Mouse (Mus musculus): ENCODE results near the gene Arid1b.
"Not testable (repeated sequence)": the region's sequence is repeated elsewhere in the genome, so short reads cannot be mapped to it uniquely, and the experiment has no call there.

Gene Arid1b

GRCm38 (mm10) chr17:5088822-5089221 lies 94.7 kb downstream of the Arid1b start:
- DNase-seq (ENCODE audit: low read depth) = no peak

GRCm38 (mm10) chr17:5089541-5089940 lies 95.4 kb downstream of the Arid1b start:
- no peak for DNase-seq (ENCODE audit: low read depth)

GRCm38 (mm10) chr17:5091490-5091889 lies 97.4 kb downstream of the Arid1b start:
- no peak for DNase-seq (ENCODE audit: low read depth)

DNA sequence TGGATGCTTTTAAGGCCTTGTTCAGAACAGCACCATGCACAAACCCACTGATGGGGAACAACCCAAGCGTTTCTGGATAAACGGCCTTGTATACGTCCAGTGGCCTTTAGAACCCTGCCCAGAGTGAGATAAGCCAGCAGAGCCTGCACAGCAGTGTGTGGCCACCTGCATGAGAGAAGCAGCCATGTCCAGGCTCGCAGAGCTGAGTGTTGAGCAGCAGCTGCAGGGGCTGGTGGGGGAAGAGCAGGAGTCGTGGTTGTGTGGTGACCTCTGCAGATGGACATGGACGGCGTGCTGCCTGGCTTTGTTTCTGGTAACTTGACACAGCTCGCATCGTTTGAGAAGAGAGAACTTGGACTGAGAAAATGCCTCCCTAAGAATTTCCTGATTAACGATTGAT lies 97.8 kb downstream of the Arid1b start:
- no peak for DNase-seq (ENCODE audit: low read depth)

- not testable (repeated sequence) for DNase-seq (ENCODE audit: low read depth)
Observed at GRCm38 (mm10) chr17:5093343-5093742, 99.2 kb downstream of the Arid1b start.

DNA sequence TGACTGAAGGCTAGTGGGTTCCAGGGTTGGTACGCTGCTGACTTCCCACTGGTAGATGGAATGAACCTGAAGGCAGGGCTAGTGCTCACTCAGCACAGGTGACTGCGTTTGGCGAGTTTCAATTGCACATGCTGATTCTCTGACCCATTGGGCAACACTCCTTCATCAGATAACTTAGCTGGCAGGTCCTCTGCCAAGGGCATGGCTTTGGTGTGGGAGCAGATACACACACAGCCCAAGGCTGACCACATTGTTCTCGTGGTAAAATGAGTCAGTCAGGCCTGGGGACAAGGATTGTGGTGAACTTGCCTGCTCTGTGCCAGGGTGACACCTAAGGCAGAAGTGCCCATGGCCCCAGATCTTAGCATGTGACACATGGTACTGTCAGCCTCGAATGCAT lies 100.5 kb downstream of the Arid1b start:
- DNase-seq (ENCODE audit: low read depth) = peak; percentile 40

- no peak for DNase-seq (ENCODE audit: low read depth)
Observed at GRCm38 (mm10) chr17:5095741-5096140, 101.6 kb downstream of the Arid1b start.

- no peak for DNase-seq (ENCODE audit: low read depth)
Observed at GRCm38 (mm10) chr17:5097046-5097445, 102.9 kb downstream of the Arid1b start.

DNA sequence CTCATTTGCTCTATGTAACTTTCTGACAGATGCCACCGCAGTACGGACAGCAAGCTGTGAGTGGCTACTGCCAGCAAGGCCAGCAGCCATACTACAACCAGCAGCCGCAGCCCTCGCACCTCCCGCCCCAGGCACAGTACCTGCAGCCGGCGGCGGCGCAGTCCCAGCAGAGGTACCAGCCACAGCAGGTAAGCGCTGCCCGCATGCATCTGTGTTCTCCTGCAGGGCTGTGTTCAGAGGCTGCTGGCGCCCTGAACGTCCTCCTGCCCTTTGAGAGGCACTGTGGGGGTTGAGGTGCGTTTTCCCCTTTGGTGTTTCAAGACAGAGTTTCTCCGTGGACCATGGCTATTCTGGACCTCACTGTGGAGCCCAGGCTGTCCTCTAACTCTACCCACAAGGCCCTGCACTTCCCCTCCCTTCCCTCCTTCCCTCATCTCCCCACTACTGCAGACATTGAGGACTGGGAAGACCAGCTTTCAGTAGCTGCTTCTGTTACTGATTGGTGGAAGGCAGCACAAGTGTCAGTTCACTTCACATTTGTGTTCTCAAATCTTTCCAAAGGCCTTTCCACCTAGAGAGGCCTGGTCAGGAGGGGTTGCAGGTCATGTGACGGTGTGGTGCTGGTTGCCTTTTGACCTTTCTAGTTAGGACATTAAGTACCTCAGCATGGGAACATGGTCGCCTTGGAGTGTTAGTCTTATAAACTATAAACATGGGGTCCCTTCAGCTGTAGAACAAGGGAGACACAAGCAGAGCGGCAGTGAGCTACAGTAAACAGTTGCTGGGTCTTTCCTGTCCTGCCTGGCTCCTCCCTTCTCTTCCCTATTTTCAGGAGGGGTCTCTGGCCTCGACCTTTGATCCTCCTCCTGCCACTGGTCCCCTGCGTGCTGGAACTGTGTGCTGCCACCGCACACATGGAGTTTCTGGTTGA lies 103.7 kb downstream of the Arid1b start:
- no peak for DNase-seq (ENCODE audit: low read depth)

DNA sequence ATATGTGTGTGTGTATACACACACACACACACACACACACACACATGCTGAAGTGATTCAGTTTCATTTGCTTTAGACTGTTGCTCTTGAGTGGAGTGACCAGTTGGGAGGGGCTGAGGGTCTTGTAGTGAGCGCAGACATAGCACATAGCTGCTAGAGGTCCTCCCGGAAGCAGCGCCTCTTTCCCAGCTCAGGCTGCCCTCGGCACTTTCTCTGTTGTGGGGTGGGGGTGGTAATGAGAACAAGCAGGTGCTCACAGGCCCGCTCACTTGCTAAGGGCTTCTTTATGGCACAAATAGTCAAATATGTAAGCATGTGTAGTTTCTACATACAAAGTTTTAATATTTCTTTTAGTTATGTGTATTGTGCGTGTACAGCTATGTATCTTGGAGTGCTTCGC lies 104.6 kb downstream of the Arid1b start:
- DNase-seq (ENCODE audit: low read depth) = no peak

DNA sequence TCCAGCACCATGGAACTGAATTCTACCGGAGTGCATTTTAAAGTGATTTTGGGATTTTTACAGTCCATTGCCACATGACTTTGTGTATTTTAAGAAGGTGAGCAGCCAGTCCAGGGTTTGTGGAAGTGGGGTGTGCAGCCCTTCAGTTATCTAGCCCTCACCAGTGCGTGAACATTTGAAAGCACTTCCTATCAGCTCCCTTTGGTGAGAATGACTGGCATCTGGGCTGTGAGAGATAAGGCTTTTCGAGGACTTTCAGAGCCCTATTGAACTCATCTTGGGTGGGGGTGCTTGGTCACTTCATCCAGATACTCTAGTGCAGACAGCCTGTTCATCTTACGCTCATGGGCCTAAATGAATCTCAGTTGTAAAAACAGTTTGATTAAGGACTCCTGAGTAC lies 105.1 kb downstream of the Arid1b start:
- no peak for DNase-seq (ENCODE audit: low read depth)

DNA sequence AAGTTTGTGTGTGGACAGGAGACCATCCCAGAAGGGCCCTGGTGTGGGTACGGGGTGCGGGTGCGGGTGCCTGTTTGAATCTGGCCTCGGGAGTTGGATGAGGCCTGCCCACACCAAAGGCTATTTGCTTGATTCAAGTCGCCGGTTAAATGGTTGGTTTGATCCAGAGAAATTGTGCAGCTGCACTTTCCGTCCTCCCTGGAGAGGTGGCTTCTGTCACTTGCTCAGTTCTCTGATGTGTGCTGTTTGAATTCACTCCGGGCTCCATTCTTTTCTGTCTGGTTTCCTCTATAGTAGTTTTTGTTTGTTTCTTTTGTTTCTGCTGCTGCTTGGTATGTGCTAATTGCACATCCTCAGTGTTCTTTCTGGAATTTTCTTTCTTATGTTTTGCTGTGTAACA lies 107.0 kb downstream of the Arid1b start:
- DNase-seq (ENCODE audit: low read depth) = no peak

DNA sequence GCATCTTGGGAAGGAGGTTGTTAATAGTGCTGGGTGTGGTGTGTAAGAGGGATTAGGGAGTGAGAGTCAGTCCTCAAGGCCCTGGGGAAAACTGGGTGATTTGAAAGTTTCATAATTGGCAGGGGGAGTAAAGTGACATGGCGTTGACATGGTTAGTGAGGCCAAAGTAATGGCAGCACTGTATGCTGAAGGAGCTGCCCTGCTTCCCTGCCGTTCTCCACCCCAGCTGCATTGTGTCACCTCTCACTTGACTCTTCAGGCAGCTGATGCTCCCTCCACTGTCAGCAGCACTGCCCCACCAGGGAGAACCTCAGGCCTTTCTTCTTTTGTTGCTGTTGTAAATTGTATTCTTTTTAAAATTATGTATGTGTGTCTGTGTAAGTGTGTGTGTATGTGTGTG lies 107.8 kb downstream of the Arid1b start:
- DNase-seq (ENCODE audit: low read depth) = no peak

- no peak for DNase-seq (ENCODE audit: low read depth)
Observed at GRCm38 (mm10) chr17:5105746-5106145, 111.6 kb downstream of the Arid1b start.

- DNase-seq (ENCODE audit: low read depth) = no peak
Observed at GRCm38 (mm10) chr17:5106263-5107195, 112.4 kb downstream of the Arid1b start.

GRCm38 (mm10) chr17:5107501-5107900 lies 113.4 kb downstream of the Arid1b start:
- DNase-seq (ENCODE audit: low read depth) = no peak

- no peak for DNase-seq (ENCODE audit: low read depth)
Observed at GRCm38 (mm10) chr17:5108022-5108421, 113.9 kb downstream of the Arid1b start.

DNA sequence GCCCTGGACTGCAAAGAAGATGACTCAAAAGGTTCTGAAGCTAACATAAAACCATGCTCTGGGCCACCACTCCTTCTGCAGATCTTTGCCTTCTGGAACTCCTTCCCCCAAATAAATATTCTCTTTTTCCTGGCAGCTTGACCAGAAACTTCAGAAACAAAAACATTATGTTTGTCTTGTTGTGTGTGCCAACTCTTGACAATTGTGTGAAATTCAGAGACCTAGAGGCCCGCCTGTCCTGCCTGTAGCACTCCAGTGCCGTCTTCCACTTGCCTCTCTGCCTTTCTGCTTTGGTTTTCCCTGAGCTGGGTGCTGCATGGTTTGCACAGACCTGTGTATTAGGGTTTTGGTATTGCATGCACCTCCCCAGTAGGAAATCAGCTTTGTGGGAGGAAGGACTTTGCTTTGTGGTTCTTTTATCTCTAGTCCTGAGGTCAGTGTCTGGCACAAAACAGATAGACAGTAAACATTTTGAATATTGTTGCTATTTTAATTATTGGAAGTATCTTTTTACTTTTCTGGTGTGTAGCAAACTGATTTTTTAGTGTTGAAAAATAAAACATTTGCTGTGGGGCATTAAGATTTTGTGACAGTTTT lies 114.5 kb downstream of the Arid1b start:
- DNase-seq (ENCODE audit: low read depth) = no peak

GRCm38 (mm10) chr17:5109343-5109742 lies 115.2 kb downstream of the Arid1b start:
- DNase-seq (ENCODE audit: low read depth) = no peak

DNA sequence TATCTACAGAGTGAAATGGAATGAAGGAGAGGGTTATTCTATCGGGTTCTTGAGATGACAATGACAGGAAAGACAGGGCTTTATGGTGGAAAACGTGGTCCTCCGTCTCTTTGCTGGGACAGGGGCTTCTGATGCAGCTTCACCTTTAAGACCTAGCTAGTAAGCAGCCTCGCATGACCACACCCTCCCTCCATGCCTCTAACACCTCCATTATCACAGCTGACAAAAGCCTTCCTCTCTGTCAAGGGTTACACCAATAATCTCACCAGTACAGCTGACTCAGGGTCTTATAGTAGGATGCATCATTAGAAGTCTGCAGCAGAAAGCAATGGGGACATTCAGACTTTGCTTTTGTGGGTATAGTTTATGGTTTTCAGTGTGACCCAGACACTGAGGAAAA lies 116.0 kb downstream of the Arid1b start:
- DNase-seq (ENCODE audit: low read depth) = no peak

DNA sequence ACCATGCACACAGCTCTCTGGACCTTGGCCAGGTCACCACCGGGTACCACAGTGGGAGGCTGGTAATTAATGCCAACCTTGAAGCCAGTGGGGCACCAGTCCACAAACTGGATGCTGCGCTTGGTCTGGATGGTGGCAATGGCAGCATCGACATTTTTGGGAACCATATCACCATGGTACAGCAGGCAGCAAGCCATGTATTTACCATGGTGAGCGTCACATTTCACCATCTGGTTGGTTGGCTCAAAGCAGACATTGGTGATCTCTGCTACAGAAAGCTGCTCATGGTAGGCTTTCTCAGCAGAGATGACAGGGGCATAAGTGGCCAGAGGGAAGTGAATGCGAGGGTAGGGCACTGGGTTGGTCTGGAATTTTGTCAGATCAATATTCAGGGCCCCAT lies 116.8 kb downstream of the Arid1b start:
- DNase-seq (ENCODE audit: low read depth) = not testable (repeated sequence)

DNA sequence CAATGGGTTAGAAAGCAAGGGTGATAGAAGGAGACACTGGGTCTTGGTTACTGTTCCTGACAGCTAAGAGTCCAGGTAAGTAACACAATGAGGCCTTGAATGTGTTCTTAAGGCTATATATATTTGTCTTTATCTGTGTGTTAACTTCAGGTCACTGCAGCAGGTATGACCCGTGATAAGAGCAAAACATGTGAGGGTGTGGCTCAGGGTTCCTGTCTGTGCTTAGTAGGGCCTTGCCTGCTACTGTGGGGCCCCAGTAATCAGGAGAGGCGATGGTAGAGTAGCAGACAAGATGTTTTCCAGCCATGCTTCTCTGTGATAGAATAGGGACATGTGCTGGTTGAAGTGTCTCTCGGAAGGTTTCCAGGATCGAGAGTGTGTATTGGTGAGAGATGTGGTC lies 118.0 kb downstream of the Arid1b start:
- no peak for DNase-seq (ENCODE audit: low read depth)
